Mouse (Mus musculus) ES-Bruce4 (cell line): ENCODE results near the gene F2rl1. TPM values are rescaled to one million over a fixed set of nuclear protein-coding genes. Genes with fewer than 3 reads are reported as not detected.

Source experiments
- H3K27ac ChIP-seq: 2 replicates; pipeline ENCODE4 v1.5.1; 2012; ENCODE audit warnings: low read length, inconsistent platforms; ENCODE audit not compliant: insufficient read depth
- H3K27me3 ChIP-seq: 2 replicates; pipeline ENCODE4 v1.6.1; 2012; ENCODE audit warnings: mild to moderate bottlenecking, low read length, inconsistent platforms; ENCODE audit not compliant: control insufficient read depth, poor library complexity, insufficient read depth, severe bottlenecking
- H3K36me3 ChIP-seq: 2 replicates; pipeline ENCODE4 v1.6.1; 2012; ENCODE audit warnings: inconsistent platforms, mild to moderate bottlenecking, low read length, moderate library complexity; ENCODE audit not compliant: control insufficient read depth, poor library complexity, insufficient read depth, severe bottlenecking
- H3K4me1 ChIP-seq: one replicate; pipeline ENCODE4 v1.8.1; 2011; ENCODE audit warnings: low read length; ENCODE audit not compliant: control insufficient read depth, insufficient read depth
- H3K4me3 ChIP-seq: 2 replicates; pipeline ENCODE4 v1.5.1; 2011; ENCODE audit warnings: low read depth, mild to moderate bottlenecking, low read length
- H3K9ac ChIP-seq: 2 replicates; pipeline ENCODE4 v1.6.1; 2012; ENCODE audit warnings: low read depth, mild to moderate bottlenecking, inconsistent platforms; ENCODE audit not compliant: poor library complexity, severe bottlenecking
- H3K9me3 ChIP-seq: replicated peaks from 2 replicates; pipeline ENCODE4 v1.6.1; 2012; ENCODE audit warnings: mild to moderate bottlenecking, low read length, inconsistent platforms; ENCODE audit not compliant: control insufficient read depth, poor library complexity, insufficient read depth, severe bottlenecking
- CTCF ChIP-seq: IDR thresholded peaks from one replicate; pipeline ENCODE4 v1.8.1; 2011; ENCODE audit warnings: low read depth, low read length
- EP300 ChIP-seq: IDR thresholded peaks from 2 replicates; pipeline ENCODE4 v1.6.1; 2011; ENCODE audit warnings: low read depth, low read length; ENCODE audit not compliant: insufficient read depth
- POLR2A ChIP-seq: IDR thresholded peaks from one replicate; pipeline ENCODE4 v1.8.1; 2011; ENCODE audit warnings: low read length; ENCODE audit not compliant: insufficient read depth
- polyA plus RNA-seq: library from polyadenylated mRNA; stranded (reverse); fragments of >200 nt; gene quantifications from 2 replicates; pipeline ENCODE4 v1.2.4, GENCODE M21; 2011; ENCODE audit warnings: low read depth; ENCODE audit not compliant: missing spikeins, insufficient read depth, insufficient read length

F2rl1 gene
- polyA plus RNA-seq, 1 experiment = 65.2 TPM

- Histone ChIP-seq H3K9ac (0 out of 2 replicates have a peak overlapping the region, but pooled peaks have one; percentile 16), H3K36me3 (no peaks in the 10 kb centered on the region), H3K27ac (no peak overlapping the region), H3K27me3 (no peaks in the 10 kb centered on the region), H3K9me3 (no peaks in the 10 kb centered on the region), H3K4me1 (peaks cover 9% of the 10 kb centered on the region), H3K4me3 (peak overlapping the region; percentile 8; the same call in 1 of the 2 replicates)
- TF ChIP-seq CTCF = no peak
- no peak for TF ChIP-seq EP300
- TF ChIP-seq POLR2A = no peak
Measured at GRCm38 (mm10) chr13:95548291-95548789, 23.3 kb upstream of the F2rl1 start.

GRCm38 (mm10) chr13:95547090-95547611, 22.1 kb upstream of the F2rl1 start:
- Histone ChIP-seq H3K9ac (no peak overlapping the region), H3K27me3 (no peaks in the 10 kb centered on the region), H3K36me3 (no peaks in the 10 kb centered on the region), H3K4me1 (peaks cover 9% of the 10 kb centered on the region), H3K4me3 (no peak overlapping the region; the same call in 1 of the 2 replicates), H3K9me3 (no peaks in the 10 kb centered on the region), H3K27ac (no peak overlapping the region; the same call in 1 of the 2 replicates)
- TF ChIP-seq EP300 = 0 out of 2 replicates have a peak, but pooled peaks have one; percentile 7
- no peak for TF ChIP-seq POLR2A

GRCm38 (mm10) chr13:95546251-95546650, 21.2 kb upstream of the F2rl1 start:
- H3K4me1 ChIP-seq = peaks cover 9% of the 10 kb centered on the region
- no peaks in the 10 kb centered on the region for H3K9me3 ChIP-seq
- H3K36me3 ChIP-seq = no peaks in the 10 kb centered on the region
- no peak for TF ChIP-seq EP300
- TF ChIP-seq POLR2A = no peak
- TF ChIP-seq CTCF = no peak
- no peak overlapping the region for H3K9ac ChIP-seq
- H3K4me3 ChIP-seq = no peak overlapping the region
- no peak overlapping the region for H3K27ac ChIP-seq
- no peaks in the 10 kb centered on the region for H3K27me3 ChIP-seq

- Histone ChIP-seq H3K27me3 (no peaks in the 10 kb centered on the region), H3K4me3 (no peak overlapping the region), H3K36me3 (no peaks in the 10 kb centered on the region), H3K27ac (no peak overlapping the region), H3K4me1 (peaks cover 9% of the 10 kb centered on the region), H3K9me3 (no peaks in the 10 kb centered on the region), H3K9ac (no peak overlapping the region)
- TF ChIP-seq CTCF = no peak
- no peak for TF ChIP-seq EP300
- no peak for TF ChIP-seq POLR2A
Measured at GRCm38 (mm10) chr13:95545729-95546186, 20.7 kb upstream of the F2rl1 start.

- H3K27ac ChIP-seq = no peak overlapping the region
- H3K4me3 ChIP-seq = no peak overlapping the region
- no peak for TF ChIP-seq POLR2A
- no peak for TF ChIP-seq EP300
- no peak for TF ChIP-seq CTCF
- H3K36me3 ChIP-seq = no peaks in the 10 kb centered on the region
- H3K27me3 ChIP-seq = no peaks in the 10 kb centered on the region
- peaks cover 7% of the 10 kb centered on the region for H3K4me1 ChIP-seq
- no peaks in the 10 kb centered on the region for H3K9me3 ChIP-seq
- no peak overlapping the region for H3K9ac ChIP-seq
Measured at GRCm38 (mm10) chr13:95538021-95538420, 13.0 kb upstream of the F2rl1 start.

GRCm38 (mm10) chr13:95536117-95536493, 11.1 kb upstream of the F2rl1 start:
- Histone ChIP-seq H3K4me3 (no peak overlapping the region), H3K27me3 (no peaks in the 10 kb centered on the region), H3K4me1 (peaks cover 13% of the 10 kb centered on the region), H3K9ac (peak overlapping the region; percentile 20), H3K36me3 (no peaks in the 10 kb centered on the region), H3K9me3 (no peaks in the 10 kb centered on the region), H3K27ac (peak overlapping the region; percentile 97)
- TF ChIP-seq POLR2A (no peak), CTCF (no peak), EP300 (no peak)
